Mouse (Mus musculus) gastrocnemius, adult 8-10 months (tissue): ENCODE results near the gene Pgghg. TPM values are rescaled to one million over a fixed set of nuclear protein-coding genes. Genes with fewer than 3 reads are reported as not detected.

Experiments used
- DNase-seq, 2 experiments: peaks; one replicate each; pipeline ENCODE4 v3.0.0; 2022; ENCODE audit warnings: low spot score in 2 of 2
- total RNA-seq, 4 experiments: library from RNA; stranded (reverse); gene quantifications; 2 replicates each; pipeline ENCODE4 v1.2.4; 2022

Gene Pgghg
- total RNA-seq, 4 experiments from 2014 or later = 1.4 to 2.8 (median 2.2) TPM

DNA sequence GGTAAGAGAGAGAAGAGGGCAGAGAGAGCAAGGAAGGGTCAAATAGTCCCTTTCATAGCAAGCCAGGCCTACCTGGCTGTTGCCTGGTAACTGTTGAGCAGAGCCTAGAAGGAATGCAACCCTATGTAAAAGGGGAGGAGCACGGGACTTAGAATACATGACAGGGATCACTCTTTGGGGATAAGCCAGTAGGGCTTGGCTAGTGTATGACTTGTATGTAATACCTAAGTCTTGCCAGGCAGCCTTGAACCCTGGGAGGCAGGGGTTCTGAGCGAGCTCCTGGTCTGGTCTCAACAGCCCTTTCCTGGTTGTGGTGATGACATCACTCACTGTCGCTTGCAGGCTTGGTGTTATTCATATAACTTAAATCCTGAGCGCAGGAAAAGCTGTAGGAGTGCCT, 47.8 kb downstream of the Pgghg start:
- no peak for DNase-seq

DNA sequence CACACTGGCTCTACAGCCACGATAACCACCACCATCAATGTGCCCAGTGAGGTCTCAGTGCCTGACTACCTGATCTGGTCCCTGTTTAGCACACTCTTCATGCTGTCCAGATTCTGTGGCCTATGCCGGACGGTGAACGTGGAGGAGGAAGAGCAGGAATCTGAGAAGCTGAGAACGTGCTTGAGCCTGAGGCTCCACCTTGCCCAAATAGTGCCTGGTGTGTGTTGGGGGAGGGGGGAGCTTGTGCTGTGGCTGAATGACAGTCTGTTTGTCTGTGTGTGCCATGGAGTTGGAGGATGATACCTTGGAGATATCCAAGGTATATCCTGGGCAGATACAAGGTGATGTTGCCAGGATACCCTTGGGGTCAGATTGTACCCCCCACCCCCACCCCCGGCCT, 49.0 kb downstream of the Pgghg start:
- DNase-seq = no peak

DNA sequence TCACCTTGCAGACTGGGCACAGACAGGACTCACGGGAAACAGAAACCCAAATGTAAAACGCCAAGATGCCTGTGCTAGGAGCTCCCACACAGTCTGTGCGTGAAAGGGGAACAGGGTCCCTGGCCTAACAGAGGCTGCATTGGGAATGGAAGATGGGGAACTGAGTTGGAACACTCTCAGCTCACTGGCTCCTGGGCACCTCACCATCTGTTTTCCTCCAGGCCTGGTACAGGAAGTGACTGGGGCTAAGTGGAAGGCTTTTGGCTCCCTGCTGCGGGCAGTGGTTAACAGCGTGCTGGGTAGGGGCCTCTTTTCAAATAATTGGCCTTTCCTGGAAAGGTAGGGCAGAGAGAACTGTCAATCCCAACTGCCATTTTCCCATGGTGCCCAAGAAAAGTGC, 49.4 kb downstream of the Pgghg start:
- no peak for DNase-seq

DNA sequence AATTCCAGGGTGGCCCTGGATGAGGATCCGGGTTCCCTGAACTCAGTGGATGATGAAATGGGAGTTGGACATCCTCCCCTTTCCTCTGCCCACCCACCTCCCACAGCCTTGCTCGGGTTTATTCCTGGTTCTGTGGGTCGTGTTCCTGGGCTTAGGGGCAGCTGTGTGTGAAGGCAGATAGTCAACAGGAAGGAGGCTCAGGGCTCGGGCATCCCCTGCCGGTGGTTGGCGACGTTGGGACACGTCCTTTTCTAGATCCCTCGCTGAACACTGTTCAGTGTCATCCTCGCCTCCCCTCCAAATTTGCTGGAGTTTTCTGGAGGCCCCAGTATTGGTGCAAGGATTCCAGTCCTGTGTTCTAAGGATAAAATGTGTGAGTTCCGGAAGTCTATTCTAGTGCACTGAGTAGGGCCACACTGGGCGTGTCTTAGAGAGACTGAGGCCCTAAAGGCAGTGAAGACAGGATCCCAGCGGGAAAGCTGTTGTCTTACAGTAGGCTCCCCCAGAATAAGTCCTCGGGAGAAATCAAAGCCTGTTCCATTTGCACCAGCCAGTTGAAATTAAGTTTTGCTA, 50.0 kb downstream of the Pgghg start:
- no peak for DNase-seq

Other genes with a start within 250 kb of the Pgghg start
- gene Olfr541, start 244.1 kb upstream of the Pgghg start, total RNA-seq = not detected
- gene Cyp2e1, start 177.7 kb upstream of the Pgghg start, total RNA-seq = 10 to 100 TPM in 2 of 4 experiments, 1 to 10 TPM in 2; 1.8 to 29.0 (median 8.8) TPM
- not detected for gene Syce1, start 153.5 kb upstream of the Pgghg start, total RNA-seq
- gene Zfp941, start 119.2 kb upstream of the Pgghg start, total RNA-seq = under 1 TPM in 1 of 4 experiments, not detected in 3; 0.11 TPM
- gene Urah, start 106.4 kb upstream of the Pgghg start, total RNA-seq = not detected
- not detected for gene Scgb1c1, start 95.8 kb upstream of the Pgghg start, total RNA-seq
- gene Odf3, start 93.6 kb upstream of the Pgghg start, total RNA-seq = not detected
- gene Gm45785, start 85.1 kb upstream of the Pgghg start, total RNA-seq = not detected
- 10 to 100 TPM; 11.8 to 13.5 (median 13.1) TPM for gene Ric8a, start 84.4 kb upstream of the Pgghg start, total RNA-seq
- gene Bet1l, start 83.8 kb upstream of the Pgghg start, total RNA-seq = 1 to 10 TPM; 6.5 to 7.7 (median 6.8) TPM
- gene Psmd13, start 59.4 kb upstream of the Pgghg start, total RNA-seq = 10 to 100 TPM; 85.3 to 96.3 (median 89.9) TPM
- 10 to 100 TPM; 18.7 to 23.2 (median 22.2) TPM for gene Sirt3, start 59.1 kb upstream of the Pgghg start, total RNA-seq
- 1,000 to 10,000 TPM; 1,780 to 2,019 (median 1,893) TPM for gene Cox8b, start 40.9 kb upstream of the Pgghg start, total RNA-seq
- gene Nlrp6, start 20.5 kb upstream of the Pgghg start, total RNA-seq = under 1 TPM in 1 of 4 experiments, not detected in 3; 0.08 TPM
- under 1 TPM in 2 of 4 experiments, not detected in 2; 0.34 to 0.53 TPM for gene Ifitm5, start 8.9 kb downstream of the Pgghg start, total RNA-seq
- gene Gm45717, start 14.5 kb downstream of the Pgghg start, total RNA-seq = not detected
- gene Ifitm2, start 14.6 kb downstream of the Pgghg start, total RNA-seq = 10 to 100 TPM; 25.1 to 51.9 (median 30.1) TPM
- under 1 TPM; 0.34 to 0.99 (median 0.77) TPM for gene Ifitm1, start 25.8 kb downstream of the Pgghg start, total RNA-seq
- 10 to 100 TPM; 20.8 to 38.8 (median 27.1) TPM for gene Ifitm3, start 69.4 kb downstream of the Pgghg start, total RNA-seq
- not detected for gene Ifitm6, start 76.5 kb downstream of the Pgghg start, total RNA-seq
- gene Gm17387, start 87.7 kb downstream of the Pgghg start, total RNA-seq = not detected
- gene B4galnt4, start 119.7 kb downstream of the Pgghg start, total RNA-seq = under 1 TPM in 2 of 4 experiments, not detected in 2; 0.20 to 0.59 TPM
- not detected for gene Pkp3, start 136.8 kb downstream of the Pgghg start, total RNA-seq
- gene Sigirr, start 159.2 kb downstream of the Pgghg start, total RNA-seq = 1 to 10 TPM; 1.4 to 1.6 (median 1.5) TPM
- not detected for gene Ano9, start 176.4 kb downstream of the Pgghg start, total RNA-seq
- gene Ptdss2, start 181.0 kb downstream of the Pgghg start, total RNA-seq = 10 to 100 TPM; 18.6 to 26.4 (median 22.0) TPM
- gene Rnh1, start 231.5 kb downstream of the Pgghg start, total RNA-seq = 10 to 100 TPM; 51.3 to 63.6 (median 53.6) TPM